Comparison of ENCODE assay signal across 25 mouse cellular contexts in genomic region chr6:34588066-34588465, GRCm38 (mm10). TPM values are rescaled to one million over a fixed set of nuclear protein-coding genes. Genes with fewer than 3 reads are reported as not detected.
DNase-seq lines count a peak whose midpoint lies in the region; ATAC-seq lines count a peak whose summit lies in the region.
"Had no signal": no experiment of that assay in that cellular context is flagged by ENCODE, and none has a peak within 500 bp of the region (broad histone marks: within the 10 kb centered on the region; RNA-seq: fewer than 3 reads in every experiment).

No protein-coding gene starts in this region.

- H3K27ac ChIP-seq in midbrain, embryonic 11.5 days (ENCODE audit: low read depth, low read length), result no peak overlapping the region
- H3K27ac ChIP-seq: embryonic facial prominence, embryonic 13.5 days; kidney, embryonic 15.5 days; neural tube, embryonic 15.5 days had no signal

- no peaks in the 10 kb centered on the region for H3K4me1 ChIP-seq in midbrain, embryonic 11.5 days (ENCODE audit: control insufficient read depth, insufficient read depth, low read length)
- H3K4me1 ChIP-seq: embryonic facial prominence, embryonic 13.5 days; kidney, embryonic 15.5 days; neural tube, embryonic 15.5 days had no signal

- no peaks in the 10 kb centered on the region for H3K27me3 ChIP-seq in midbrain, embryonic 11.5 days (ENCODE audit: control insufficient read depth, insufficient read depth, low read length)
- H3K27me3 ChIP-seq: embryonic facial prominence, embryonic 13.5 days; kidney, embryonic 15.5 days; neural tube, embryonic 15.5 days had no signal

- no peak overlapping the region for H3K4me3 ChIP-seq in midbrain, embryonic 11.5 days (ENCODE audit: low read depth, low read length)
- H3K4me3 ChIP-seq: embryonic facial prominence, embryonic 13.5 days; kidney, embryonic 15.5 days; neural tube, embryonic 15.5 days had no signal

- H3K36me3 ChIP-seq in midbrain, embryonic 11.5 days (ENCODE audit: control insufficient read depth, insufficient read depth, low read length), result no peaks in the 10 kb centered on the region
- H3K36me3 ChIP-seq: embryonic facial prominence, embryonic 13.5 days; G1E; kidney, embryonic 15.5 days; neural tube, embryonic 15.5 days had no signal

- no peaks in the 10 kb centered on the region for H3K9me3 ChIP-seq in midbrain, embryonic 11.5 days (ENCODE audit: control insufficient read depth, low read length)
- H3K9me3 ChIP-seq: embryonic facial prominence, embryonic 13.5 days; G1E; kidney, embryonic 15.5 days; neural tube, embryonic 15.5 days had no signal

- ATAC-seq in midbrain, embryonic 11.5 days (ENCODE audit: low FRiP score), result no peak
- ATAC-seq: activated CD4-positive, CD25-positive, alpha-beta regulatory T cell, adult 4 months; forebrain, embryonic 14.5 days; hindbrain, embryonic 16.5 days; intestine, postnatal 0 days; midbrain, embryonic 16.5 days had no signal

- no peak overlapping the region for H3K4me2 ChIP-seq in midbrain, embryonic 11.5 days
- H3K4me2 ChIP-seq: embryonic facial prominence, embryonic 13.5 days; kidney, embryonic 15.5 days; liver, embryonic 11.5 days; neural tube, embryonic 15.5 days had no signal

- DNase-seq in cerebellum, postnatal 25 days, result peak; percentile 29 to 49
- no peak for DNase-seq in cerebellum, adult 9-10 months
- DNase-seq in adipocyte (ENCODE audit: low spot score), result peak; percentile 60
- DNase-seq in layer of hippocampus, adult 8-10 months (ENCODE audit: low spot score in 2 of 2), result peak; percentile 26 to 31
- DNase-seq in right cerebral cortex, adult 2 months (ENCODE audit: low spot score in 2 of 2), result peak; percentile 29 to 39
- DNase-seq in adrenal gland, adult 18-20 months (ENCODE audit: low spot score in 2 of 2), result no peak
- DNase-seq in midbrain, embryonic 11.5 days (ENCODE audit: low spot score, missing footprints), result no peak
- DNase-seq in heart, postnatal 4 days, result no peak
- DNase-seq: adrenal gland, postnatal 25 days; cerebellum, adult 8-10 months; heart, adult 11 months; heart, postnatal 36 days; lung, adult 18-20 months; thymus, adult 18-20 months had no signal

- 83% methylated on average over 4 of the region's 4 CpGs for WGBS in midbrain, embryonic 11.5 days

- H3K9ac ChIP-seq in midbrain, embryonic 11.5 days (ENCODE audit: low read length), result no peak overlapping the region
- H3K9ac ChIP-seq: embryonic facial prominence, embryonic 13.5 days; kidney, embryonic 15.5 days; neural tube, embryonic 15.5 days had no signal

RNA-seq across cellular contexts. Expression of gene Cald1, which starts 10.2 kb away (rescaled TPM):
- total RNA-seq in layer of hippocampus, adult 8-10 months (2022), result 10 to 100 TPM; 28.3 to 38.6 (median 29.0) TPM
- 10 to 100 TPM; 63.8 to 89.6 TPM for total RNA-seq in adrenal gland, adult 18-20 months (2021)
- 134 and 149 TPM in 2 replicates for polyA plus RNA-seq in midbrain, embryonic 11.5 days (2014; fragmentation: Nextera tagmentation; extraction: Ambion mirVana)
- total RNA-seq in heart, postnatal 4 days (2021), result 100 to 1,000 TPM; 118 to 131 TPM
- total RNA-seq: megakaryocyte-erythroid progenitor cell, adult 5-6 weeks had no signal
- polyA plus RNA-seq: activated CD4-positive, CD25-positive, alpha-beta regulatory T cell, adult 4 months; G1E had no signal

Comparison
In these comparisons a context has a peak if more than half of its experiments do, and no peak if none do; other contexts are left out.
1. DNase-seq: peak in cerebellum, postnatal 25 days (2 of 2), adipocyte (single experiment), layer of hippocampus, adult 8-10 months (2 of 2) and right cerebral cortex, adult 2 months (2 of 2); none in cerebellum, adult 9-10 months (single experiment), adrenal gland, adult 18-20 months (0 of 2), midbrain, embryonic 11.5 days (single experiment) and heart, postnatal 4 days (single experiment).